Mouse (Mus musculus) embryo, embryonic 10 days (tissue): ENCODE measurements around the gene Lgals2.

Source experiments
- DNase-seq: peaks from one replicate; pipeline ENCODE4 v3.0.0-alpha.2; 2015; ENCODE audit warnings: low spot score

Lgals2 gene

GRCm38 (mm10) chr15:78843581-78844469 is 11.5 kb downstream of the Lgals2 start:
- DNase-seq, result peak; percentile 13

GRCm38 (mm10) chr15:78842371-78843163 is 12.8 kb downstream of the Lgals2 start, which contains the start of gene Cdc42ep1:
Gene Cdc42ep1 (plus strand): TSS chr15:78842624.
- DNase-seq, result peak; percentile 74

- DNase-seq, result peak; percentile 16
Observed at GRCm38 (mm10) chr15:78841161-78841790, 14.1 kb downstream of the Lgals2 start.

- DNase-seq, result peak; percentile 9
Observed at GRCm38 (mm10) chr15:78840751-78841150, 14.6 kb downstream of the Lgals2 start.

GRCm38 (mm10) chr15:78840241-78840640 is 15.1 kb downstream of the Lgals2 start:
- peak; percentile 5 for DNase-seq

GRCm38 (mm10) chr15:78839744-78840143 is 15.6 kb downstream of the Lgals2 start:
- DNase-seq, result peak; percentile 81

GRCm38 (mm10) chr15:78836086-78836621 is 19.2 kb downstream of the Lgals2 start:
- peak; percentile 51 for DNase-seq

- DNase-seq, result peak; percentile 71
Observed at GRCm38 (mm10) chr15:78835200-78836085, 19.9 kb downstream of the Lgals2 start.

- DNase-seq, result peak; percentile 68
Observed at GRCm38 (mm10) chr15:78834233-78835005, 20.9 kb downstream of the Lgals2 start.

GRCm38 (mm10) chr15:78833582-78833981 is 21.7 kb downstream of the Lgals2 start:
- DNase-seq, result no peak

- DNase-seq, result peak; percentile 59
Observed at GRCm38 (mm10) chr15:78832701-78833123, 22.6 kb downstream of the Lgals2 start.

- peak; percentile 53 for DNase-seq
Observed at GRCm38 (mm10) chr15:78831720-78832657, 23.3 kb downstream of the Lgals2 start.

- no peak for DNase-seq
Observed at GRCm38 (mm10) chr15:78830742-78831719, 24.3 kb downstream of the Lgals2 start.

- DNase-seq, result no peak
Observed at GRCm38 (mm10) chr15:78829636-78830035, 25.7 kb downstream of the Lgals2 start.

GRCm38 (mm10) chr15:78828315-78828714 is 27.0 kb downstream of the Lgals2 start:
- DNase-seq, result no peak

GRCm38 (mm10) chr15:78826213-78827204 is 28.8 kb downstream of the Lgals2 start:
- DNase-seq, result peak; percentile 93

GRCm38 (mm10) chr15:78816074-78816391 is 39.3 kb downstream of the Lgals2 start:
- DNase-seq, result no peak
